Mouse (Mus musculus): ENCODE measurements around the gene Sgsm3.

DNA sequence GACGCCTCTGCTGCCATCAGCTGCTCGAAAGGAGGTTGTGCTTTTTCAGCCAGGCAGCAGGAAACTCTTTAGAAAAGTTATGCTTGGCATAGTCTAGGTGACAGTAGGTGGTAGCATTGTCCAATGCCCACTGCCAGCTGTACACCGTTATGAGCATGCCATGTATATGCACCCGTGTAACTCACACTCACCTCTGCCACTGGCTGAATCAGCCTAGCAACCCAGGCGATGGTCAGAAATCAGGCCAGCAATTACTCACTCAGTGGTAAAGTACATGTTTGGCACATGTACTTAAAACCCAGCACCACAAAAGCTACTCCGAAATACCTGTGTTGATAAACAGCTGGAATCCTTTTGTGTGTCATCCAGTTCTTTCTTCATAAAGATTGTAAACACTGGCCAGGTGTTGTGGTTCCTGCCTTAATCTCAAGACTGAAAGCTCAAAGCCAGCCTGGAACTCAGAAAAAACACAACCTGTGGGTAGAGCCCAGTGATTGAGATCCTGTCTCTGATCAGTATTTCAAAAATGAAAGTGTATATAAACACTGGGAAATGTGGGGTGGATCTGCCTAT is 36.0 kb upstream of the Sgsm3 start:
- no peak for TF ChIP-seq POLR2A (IDR thresholded peaks at IDR 0.05; ENCODE audit: low read depth, low read length)
- TF ChIP-seq CTCF (conservative IDR thresholded peaks at IDR 0.05; ENCODE audit: insufficient read depth, insufficient read length, low read depth, low read length): no peak

Data from kidney, adult 2 months (tissue).